Mouse (Mus musculus) embryo, embryonic 11 days (tissue): ENCODE measurements around the gene Chd1.
"Not testable (repeated sequence)": the region's sequence is repeated elsewhere in the genome, so short reads cannot be mapped to it uniquely, and the experiment has no call there.

ENCODE experiments used
- DNase-seq: peaks from one replicate; pipeline ENCODE4 v3.0.0-alpha.2; 2015

The Chd1 gene

GRCm38 (mm10) chr17:15737346-15737917, 32.7 kb downstream of the Chd1 start:
- no peak for DNase-seq

GRCm38 (mm10) chr17:15741836-15742235, 37.1 kb downstream of the Chd1 start:
- no peak for DNase-seq

- no peak for DNase-seq
Measured at GRCm38 (mm10) chr17:15742953-15743352, 38.2 kb downstream of the Chd1 start.

GRCm38 (mm10) chr17:15743379-15743778, 38.6 kb downstream of the Chd1 start:
- DNase-seq, result no peak

GRCm38 (mm10) chr17:15746696-15747095, 41.9 kb downstream of the Chd1 start:
- DNase-seq, result no peak

- no peak for DNase-seq
Measured at GRCm38 (mm10) chr17:15748022-15748421, 43.3 kb downstream of the Chd1 start.

- DNase-seq, result not testable (repeated sequence)
Measured at GRCm38 (mm10) chr17:15751264-15751663, 46.5 kb downstream of the Chd1 start.

GRCm38 (mm10) chr17:15761191-15761590, 56.4 kb downstream of the Chd1 start:
- DNase-seq, result no peak

GRCm38 (mm10) chr17:15769081-15769724, 64.4 kb downstream of the Chd1 start:
- no peak for DNase-seq

GRCm38 (mm10) chr17:15773956-15774355, 69.2 kb downstream of the Chd1 start:
- DNase-seq, result no peak

GRCm38 (mm10) chr17:15774565-15775215, 69.9 kb downstream of the Chd1 start:
- no peak for DNase-seq

GRCm38 (mm10) chr17:15776349-15776748, 71.6 kb downstream of the Chd1 start:
- no peak for DNase-seq

- no peak for DNase-seq
Measured at GRCm38 (mm10) chr17:15777979-15778378, 73.2 kb downstream of the Chd1 start.

- peak; percentile 75 for DNase-seq
Measured at GRCm38 (mm10) chr17:15787036-15787435, 82.3 kb downstream of the Chd1 start.

- DNase-seq, result no peak
Measured at GRCm38 (mm10) chr17:15790716-15791115, 85.9 kb downstream of the Chd1 start.

- DNase-seq, result no peak
Measured at GRCm38 (mm10) chr17:15799195-15799793, 94.5 kb downstream of the Chd1 start.

GRCm38 (mm10) chr17:15804008-15804812, 99.4 kb downstream of the Chd1 start:
- no peak for DNase-seq

- DNase-seq, result no peak
Measured at GRCm38 (mm10) chr17:15807295-15807984, 102.7 kb downstream of the Chd1 start.

- DNase-seq, result no peak
Measured at GRCm38 (mm10) chr17:15808015-15808414, 103.2 kb downstream of the Chd1 start.

GRCm38 (mm10) chr17:15808468-15809374, 104.0 kb downstream of the Chd1 start:
- peak; percentile 59 for DNase-seq

- no peak for DNase-seq
Measured at GRCm38 (mm10) chr17:15809949-15810348, 105.2 kb downstream of the Chd1 start.
